Mouse (Mus musculus) hindbrain, postnatal 0 days (tissue): ENCODE results near the gene Lrrc4c. TPM values are rescaled to one million over a fixed set of nuclear protein-coding genes. Genes with fewer than 3 reads are reported as not detected.

Experiments
- ATAC-seq: fragments of 200-750 bp; cut with Nextera tagmentation; 2 replicates; pipeline ENCODE4 v1.8.0; 2017; ENCODE audit warnings: mild to moderate bottlenecking, moderate TSS enrichment, moderate library complexity
- DNase-seq: peaks from one replicate; pipeline ENCODE4 v3.0.0-alpha.2; 2015; ENCODE audit warnings: low spot score
- H3K27ac ChIP-seq: fragments of 300-500 bp; sonication (generic); 2 replicates; pipeline ENCODE4 v1.5.1; 2014; ENCODE audit warnings: mild to moderate bottlenecking
- H3K27me3 ChIP-seq: fragments of 300-500 bp; sonication (generic); 2 replicates; pipeline ENCODE4 v1.6.1; 2014; ENCODE audit warnings: low read length, mixed read lengths; ENCODE audit not compliant: insufficient read depth
- H3K36me3 ChIP-seq: fragments of 300-500 bp; sonication (generic); 2 replicates; pipeline ENCODE4 v1.6.1; 2014; ENCODE audit warnings: low read length, mixed read lengths; ENCODE audit not compliant: insufficient read depth
- H3K4me1 ChIP-seq: fragments of 300-500 bp; sonication (generic); 2 replicates; pipeline ENCODE4 v1.6.1; 2014; ENCODE audit warnings: antibody characterized with exemption, low read length, mixed read lengths; ENCODE audit not compliant: insufficient read depth
- H3K4me2 ChIP-seq: fragments of 300-500 bp; sonication (generic); 2 replicates; pipeline ENCODE4 v1.6.1; 2014; ENCODE audit warnings: low read depth, mild to moderate bottlenecking, low read length, moderate library complexity, mixed read lengths
- H3K4me3 ChIP-seq: fragments of 300-500 bp; sonication (generic); 2 replicates; pipeline ENCODE4 v1.5.1; 2014; ENCODE audit warnings: low read length
- H3K9ac ChIP-seq: fragments of 300-500 bp; sonication (generic); replicated peaks from 2 replicates; pipeline ENCODE4 v1.6.1; 2014; ENCODE audit warnings: mild to moderate bottlenecking, low read length, moderate library complexity, mixed read lengths
- H3K9me3 ChIP-seq: fragments of 300-500 bp; sonication (generic); 2 replicates; pipeline ENCODE4 v1.6.1; 2016; ENCODE audit warnings: low read length, mixed read lengths
- CTCF ChIP-seq: IDR thresholded peaks from 2 replicates; pipeline ENCODE4 v1.5.1; 2016; ENCODE audit warnings: antibody characterized with exemption, control low read depth, low read depth
- WGBS: fragments of 180-500 bp; shearing (Covaris S2); extraction: QIAGEN DNeasy Blood & Tissue Kit; methylation state at CpG from one replicate; pipeline ENCODE4 v1.1.7; 2014; 5-methylcytosine and 5-hydroxymethylcytosine counted together
- polyA plus RNA-seq: library from polyadenylated mRNA; unstranded; fragments of >200 nt; fragmentation: Nextera tagmentation; extraction: Ambion mirVana; gene quantifications from 2 replicates; pipeline ENCODE4 v1.2.1, GENCODE M21; 2015
- total RNA-seq: library from RNA; depleted of rRNA; stranded (reverse); fragments of >200 nt; gene quantifications from 2 replicates; pipeline ENCODE4 v1.2.3, GENCODE M21; 2014

The Lrrc4c gene
- total and polyA plus RNA-seq, 2 experiments from 2014 or later: 41.5 to 52.0 TPM

DNA sequence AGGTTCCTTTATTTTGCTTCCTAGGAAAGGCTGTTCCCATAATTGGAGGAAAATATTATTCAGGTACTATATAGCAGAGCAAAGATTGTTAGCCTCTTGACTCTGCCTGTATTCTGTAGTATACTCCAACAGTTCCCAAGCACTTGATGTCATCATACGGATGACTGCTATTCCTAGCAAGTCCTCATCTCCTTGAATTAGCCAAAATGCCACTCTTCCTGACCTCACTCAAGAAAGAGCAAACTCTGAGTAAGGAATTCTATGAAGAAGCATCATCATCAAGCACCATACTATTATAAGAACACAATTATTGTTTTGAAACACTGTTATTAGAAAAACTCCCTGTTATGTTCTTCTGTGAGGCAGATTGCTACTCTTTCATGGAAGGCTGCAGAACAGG is 1228.0 kb downstream of the Lrrc4c start:
- DNase-seq (no peak), ATAC-seq (no peak)

DNA sequence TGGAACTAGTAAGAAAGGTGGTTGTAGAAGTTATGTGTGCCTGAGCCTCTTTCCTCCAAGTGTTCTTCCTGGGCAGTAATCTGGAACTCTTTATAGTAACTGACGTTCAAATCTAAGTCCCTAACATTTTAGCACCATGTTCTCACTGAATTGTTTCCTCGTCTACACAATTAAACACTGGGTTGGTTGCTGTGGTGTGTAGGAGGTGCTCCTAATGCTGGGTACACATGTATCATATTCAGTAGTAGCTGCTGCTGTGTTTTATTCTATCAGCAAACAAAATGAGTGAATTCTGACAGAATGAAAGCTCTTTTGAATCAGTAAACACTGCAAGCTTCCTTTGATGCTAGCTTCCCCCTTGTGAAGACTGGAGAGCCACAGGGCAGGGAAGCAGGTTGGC is 1246.5 kb downstream of the Lrrc4c start:
- no peaks in the 10 kb centered on the region for H3K27me3 ChIP-seq
- no peak for TF ChIP-seq CTCF
- H3K4me3 ChIP-seq: no peak overlapping the region
- ATAC-seq (no peak), DNase-seq (no peak)
- no peak overlapping the region for H3K9ac ChIP-seq
- H3K9me3 ChIP-seq: no peaks in the 10 kb centered on the region
- H3K36me3 ChIP-seq: no peaks in the 10 kb centered on the region
- WGBS: 45% methylated on average over 2 of the region's 2 CpGs
- H3K4me1 ChIP-seq: no peaks in the 10 kb centered on the region
- no peak overlapping the region for H3K4me2 ChIP-seq
- H3K27ac ChIP-seq: peak overlapping the region; percentile 20; the same call in 1 of the 2 replicates

More for the DNA sequence above, 1228.0 kb downstream of the Lrrc4c start:
- Histone ChIP-seq H3K27me3 (no peaks in the 10 kb centered on the region), H3K27ac (no peak overlapping the region), H3K9ac (no peak overlapping the region), H3K4me3 (no peak overlapping the region), H3K4me1 (no peaks in the 10 kb centered on the region), H3K9me3 (no peaks in the 10 kb centered on the region), H3K36me3 (no peaks in the 10 kb centered on the region), H3K4me2 (no peak overlapping the region)
- no peak for TF ChIP-seq CTCF
- 84% methylated on average over 1 of the region's 1 CpGs for WGBS

DNA sequence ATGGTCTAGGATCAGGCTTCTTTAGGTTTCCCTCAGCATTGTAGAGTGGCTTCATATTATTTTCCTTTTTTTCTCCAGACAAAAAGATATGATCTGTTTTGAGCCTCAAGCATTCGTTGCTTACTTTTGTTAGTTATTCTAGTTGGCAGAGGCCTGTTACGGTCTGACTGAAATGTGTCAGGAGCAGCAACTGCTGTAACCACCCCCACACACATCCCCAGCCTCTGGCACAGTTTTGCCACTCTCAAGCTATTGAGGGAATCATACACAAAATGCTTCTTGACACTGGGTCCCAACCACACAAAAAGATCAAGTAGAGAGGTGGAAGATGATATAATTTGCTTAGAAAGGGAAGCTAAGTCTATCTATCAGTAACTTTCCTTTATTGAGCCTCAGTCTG is 1251.0 kb downstream of the Lrrc4c start:
- H3K9ac ChIP-seq: no peak overlapping the region
- H3K9me3 ChIP-seq: no peaks in the 10 kb centered on the region
- ATAC-seq: no peak
- 89% methylated on average over 2 of the region's 2 CpGs for WGBS
- H3K4me3 ChIP-seq: no peak overlapping the region
- no peak for TF ChIP-seq CTCF
- no peaks in the 10 kb centered on the region for H3K27me3 ChIP-seq
- no peak overlapping the region for H3K4me2 ChIP-seq
- H3K36me3 ChIP-seq: no peaks in the 10 kb centered on the region
- no peak overlapping the region for H3K27ac ChIP-seq
- no peaks in the 10 kb centered on the region for H3K4me1 ChIP-seq
- no peak for DNase-seq

DNA sequence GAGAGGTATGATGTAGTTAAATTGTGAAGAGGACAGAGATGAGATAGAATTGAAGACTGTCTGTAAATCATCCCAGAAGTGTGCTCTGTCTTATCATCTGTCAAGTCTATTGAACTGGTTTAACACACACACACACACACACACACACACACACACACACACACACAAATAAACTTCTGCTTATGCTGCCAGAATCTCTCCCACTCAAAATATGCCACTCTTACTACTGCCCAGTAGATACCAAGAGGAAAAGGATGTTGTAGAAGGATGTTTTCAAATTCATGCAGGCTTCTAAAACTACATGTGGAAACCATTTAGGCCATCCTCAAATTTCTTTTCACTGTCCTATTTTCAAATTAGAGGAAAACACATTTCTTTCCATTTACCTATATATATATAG is 1257.0 kb downstream of the Lrrc4c start:
- Histone ChIP-seq H3K9me3 (no peaks in the 10 kb centered on the region), H3K27ac (no peak overlapping the region), H3K4me2 (no peak overlapping the region), H3K36me3 (no peaks in the 10 kb centered on the region), H3K27me3 (no peaks in the 10 kb centered on the region), H3K4me1 (no peaks in the 10 kb centered on the region), H3K4me3 (no peak overlapping the region), H3K9ac (no peak overlapping the region)
- no peak for DNase-seq
- TF ChIP-seq CTCF: no peak
- ATAC-seq: no peak

DNA sequence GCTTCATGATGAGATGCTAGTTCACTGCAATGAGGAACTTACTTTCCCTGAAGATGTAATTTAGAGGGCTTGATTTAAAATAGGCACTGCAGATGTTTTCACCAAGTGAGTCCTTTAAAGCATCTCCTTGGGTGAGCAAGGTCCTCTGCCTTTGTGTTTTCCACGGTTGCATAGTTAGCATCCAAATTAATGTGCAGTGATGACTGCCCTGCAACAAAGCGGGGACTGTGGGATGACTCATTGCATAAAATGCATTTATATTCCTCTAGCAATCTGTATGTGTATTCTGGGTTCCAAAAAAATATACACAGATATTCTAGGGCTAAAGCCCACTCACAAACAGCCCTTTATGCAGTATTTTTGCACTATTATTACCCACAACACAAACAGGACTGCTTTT is 1263.2 kb downstream of the Lrrc4c start:
- Histone ChIP-seq H3K27me3 (no peaks in the 10 kb centered on the region), H3K36me3 (no peaks in the 10 kb centered on the region), H3K9ac (no peak overlapping the region), H3K27ac (no peak overlapping the region), H3K9me3 (no peaks in the 10 kb centered on the region), H3K4me3 (no peak overlapping the region), H3K4me1 (0 out of 2 replicates have a peak, but pooled peaks cover 2% of the 10 kb centered on the region), H3K4me2 (no peak overlapping the region)
- 42% methylated on average over 2 of the region's 2 CpGs for WGBS
- DNase-seq: no peak
- TF ChIP-seq CTCF: no peak
- no peak for ATAC-seq

DNA sequence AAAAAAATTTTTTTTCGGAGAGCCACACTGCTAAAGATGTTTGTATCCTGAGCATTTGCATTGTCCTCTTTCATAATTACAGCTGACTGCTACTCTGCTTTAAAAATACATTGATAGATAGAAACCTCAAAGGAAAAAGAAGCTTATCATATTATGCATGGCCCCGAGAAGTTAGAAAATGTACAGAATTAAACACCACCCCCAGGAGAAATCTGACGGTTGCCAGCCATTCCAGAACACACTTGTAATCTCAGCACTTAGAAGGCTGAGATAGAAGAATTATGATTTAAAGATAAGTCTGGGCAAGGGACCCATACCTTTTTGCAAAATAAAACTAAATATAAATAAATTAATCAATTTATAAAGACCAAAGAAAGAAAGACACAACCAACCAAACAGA is 1268.4 kb downstream of the Lrrc4c start:
- ATAC-seq: no peak
- Histone ChIP-seq H3K36me3 (no peaks in the 10 kb centered on the region), H3K4me1 (no peaks in the 10 kb centered on the region), H3K27ac (no peak overlapping the region), H3K9me3 (no peaks in the 10 kb centered on the region), H3K27me3 (no peaks in the 10 kb centered on the region), H3K4me2 (no peak overlapping the region), H3K9ac (no peak overlapping the region), H3K4me3 (no peak overlapping the region)
- WGBS: 80% methylated on average over 3 of the region's 3 CpGs
- no peak for DNase-seq
- no peak for TF ChIP-seq CTCF

DNA sequence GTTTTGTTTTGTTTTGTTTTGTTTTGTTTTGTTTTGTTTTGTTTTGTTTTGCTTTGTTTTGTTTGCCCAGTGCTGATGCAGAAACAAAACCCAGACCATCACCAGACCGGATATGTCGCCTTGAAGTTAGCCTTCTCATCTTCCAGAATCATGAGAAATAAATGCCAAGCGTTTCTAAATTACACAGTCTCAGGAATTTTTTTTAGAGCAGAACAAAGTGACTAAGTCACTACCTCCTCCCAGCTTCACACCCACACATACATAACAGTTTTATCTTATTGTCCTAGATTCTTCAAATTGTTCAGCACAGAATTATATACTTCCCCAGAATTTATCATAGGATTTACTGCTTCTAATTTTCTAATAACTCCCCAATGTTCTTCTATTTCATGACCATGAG is 1272.6 kb downstream of the Lrrc4c start:
- no peaks in the 10 kb centered on the region for H3K9me3 ChIP-seq
- H3K27ac ChIP-seq: no peak overlapping the region
- no peak overlapping the region for H3K4me2 ChIP-seq
- no peak overlapping the region for H3K9ac ChIP-seq
- H3K36me3 ChIP-seq: no peaks in the 10 kb centered on the region
- no peak for TF ChIP-seq CTCF
- H3K4me3 ChIP-seq: no peak overlapping the region
- DNase-seq (no peak), ATAC-seq (no peak)
- H3K27me3 ChIP-seq: no peaks in the 10 kb centered on the region
- 83% methylated on average over 3 of the region's 3 CpGs for WGBS
- H3K4me1 ChIP-seq: no peaks in the 10 kb centered on the region
